Mouse (Mus musculus) layer of hippocampus, postnatal 10 days (tissue): ENCODE data around the gene Hmx1. TPM values are rescaled to one million over a fixed set of nuclear protein-coding genes. Genes with fewer than 3 reads are reported as not detected.

ENCODE experiments used
- DNase-seq, 2 experiments: peaks; one replicate each; pipeline ENCODE4 v3.0.0; 2021; ENCODE audit warnings: low spot score in 2 of 2
- total RNA-seq, 2 experiments: library from RNA; stranded (reverse); gene quantifications; 2 replicates each; pipeline ENCODE4 v1.2.3; 2021

The Hmx1 gene
- total RNA-seq, 2 experiments from 2014 or later: not detected

GRCm38 (mm10) chr5:35397642-35398309 lies 8.9 kb downstream of the Hmx1 start:
- DNase-seq: no peak

- no peak for DNase-seq
Measured at GRCm38 (mm10) chr5:35398310-35398910, 9.5 kb downstream of the Hmx1 start.

DNA sequence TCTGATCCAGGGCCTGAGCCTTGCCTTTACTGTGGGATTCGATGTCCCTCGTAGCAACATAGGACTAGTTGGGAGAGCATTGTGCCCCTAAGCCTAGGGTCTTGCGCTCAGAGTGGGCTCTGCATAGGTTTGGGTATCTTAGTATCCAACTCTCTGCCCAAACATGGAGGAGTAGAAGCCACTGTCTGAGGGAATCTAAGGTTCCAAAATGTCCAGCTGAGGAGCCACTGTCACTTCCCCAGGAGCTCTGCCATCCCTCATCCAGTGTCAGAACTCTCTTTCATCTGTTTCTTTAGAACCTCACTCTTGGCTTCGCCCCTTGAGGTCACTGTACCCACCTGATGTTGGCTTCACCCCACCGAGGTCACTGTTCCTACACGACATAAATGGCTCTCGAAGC lies 10.2 kb downstream of the Hmx1 start:
- DNase-seq: no peak

DNA sequence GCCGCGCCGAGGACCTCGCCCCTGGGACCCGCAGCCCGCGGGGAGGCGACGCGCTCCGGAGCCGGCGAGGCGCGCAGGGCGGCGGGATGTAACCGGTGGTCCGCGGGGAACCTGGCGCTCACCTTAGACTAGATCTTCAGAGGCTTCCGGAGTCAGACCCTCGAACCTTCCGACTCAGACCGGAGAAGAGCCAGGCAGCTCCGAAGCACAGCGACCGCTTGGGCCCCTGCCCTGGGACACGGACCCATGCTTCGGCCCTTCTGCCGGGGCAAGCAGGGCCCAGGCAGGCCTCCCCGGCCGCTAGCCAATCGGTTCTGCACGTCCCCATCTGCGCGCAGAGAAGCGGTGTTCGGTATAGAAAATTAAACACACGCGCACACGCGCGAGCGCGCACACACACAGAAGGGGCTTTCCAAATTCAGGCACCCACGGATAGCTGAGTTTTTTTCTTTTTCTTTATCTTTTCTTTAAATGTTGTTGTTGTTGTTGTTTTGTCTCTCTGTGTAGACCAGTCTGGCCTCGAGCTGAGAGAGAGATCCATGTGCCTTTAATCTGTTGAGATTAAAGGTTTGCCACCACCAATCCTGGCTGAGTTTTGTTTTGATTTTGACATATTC lies 10.9 kb downstream of the Hmx1 start:
- peak in 1 of 2 experiments; percentile 21 for DNase-seq

DNA sequence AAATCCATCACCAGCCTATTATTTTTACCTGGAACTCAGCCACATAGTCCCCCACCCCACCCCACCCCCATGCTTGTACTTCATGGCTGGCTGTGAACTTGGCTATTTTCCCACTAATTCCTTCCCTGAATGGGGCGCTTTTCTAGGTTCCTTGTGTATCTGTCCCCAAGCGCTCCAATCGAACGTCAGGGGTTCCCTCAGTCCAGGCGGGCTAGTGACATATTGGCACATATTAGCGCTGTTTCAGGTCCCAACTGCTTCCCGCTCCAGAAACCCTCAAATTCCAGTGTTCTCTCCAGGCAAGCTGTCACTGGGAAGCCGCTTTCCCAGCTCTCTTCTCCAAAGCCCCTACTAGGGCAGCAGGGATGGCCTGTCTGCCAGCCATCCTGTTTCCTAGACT lies 12.3 kb downstream of the Hmx1 start:
- DNase-seq: no peak

GRCm38 (mm10) chr5:35407411-35407930 lies 18.6 kb downstream of the Hmx1 start:
- DNase-seq: no peak

DNA sequence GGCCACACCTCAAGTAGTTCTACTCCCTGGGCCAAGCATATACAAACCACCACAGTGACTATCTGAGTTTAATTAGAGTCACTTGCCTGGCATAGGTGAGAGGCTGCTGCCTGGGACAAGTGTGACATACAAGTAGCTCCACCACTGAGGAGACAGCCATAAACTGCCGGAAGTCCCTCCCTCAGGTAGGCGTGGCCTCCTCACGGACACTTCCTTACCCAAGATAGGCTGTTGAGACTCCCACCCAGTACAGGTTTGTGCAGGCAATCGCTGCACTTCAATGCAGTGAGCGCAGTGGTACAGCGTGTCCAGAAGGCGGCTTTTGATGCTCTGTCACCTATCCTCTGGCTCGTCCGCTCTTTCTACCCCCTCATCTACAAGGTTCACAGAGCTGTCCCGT lies 22.1 kb downstream of the Hmx1 start:
- DNase-seq: no peak

DNA sequence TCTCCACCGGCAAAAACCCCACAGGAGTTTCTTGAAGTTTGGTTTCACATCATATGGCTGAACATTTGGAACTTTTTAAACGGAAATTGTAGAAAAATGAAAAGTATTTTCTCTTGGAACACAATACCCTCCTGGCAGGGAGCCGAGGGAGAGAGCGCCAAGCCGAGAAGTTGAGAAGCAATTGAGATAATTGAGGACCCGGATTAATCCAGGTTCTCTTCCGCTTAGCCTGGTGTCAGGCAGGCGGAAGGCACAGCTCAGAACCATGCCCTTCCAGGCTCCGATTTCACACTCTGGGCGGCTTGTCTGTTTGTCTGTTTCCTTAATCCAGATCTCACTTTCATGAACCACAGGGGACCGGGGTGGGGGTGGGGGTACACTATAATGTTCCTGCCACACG lies 23.9 kb downstream of the Hmx1 start:
- no peak for DNase-seq

DNA sequence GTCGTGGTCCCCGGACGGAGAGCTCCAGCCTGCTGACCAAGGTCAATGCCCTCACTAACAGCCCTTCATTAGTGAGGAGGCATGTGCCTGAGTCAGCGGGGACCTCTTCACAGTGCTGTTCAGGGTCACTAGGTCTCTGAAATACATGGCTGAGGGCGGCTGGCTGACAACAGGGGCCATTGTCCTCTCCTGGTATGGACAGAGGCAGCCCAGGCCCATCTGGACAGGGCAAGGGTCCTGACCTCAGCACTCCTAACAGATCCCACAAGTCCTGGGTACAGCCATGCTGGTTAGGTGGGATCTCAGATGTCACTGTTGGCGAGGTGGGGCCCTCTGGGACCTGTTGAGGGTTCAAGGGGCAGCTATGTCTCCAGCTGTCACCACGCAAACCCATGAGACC lies 28.8 kb downstream of the Hmx1 start:
- no peak for DNase-seq

GRCm38 (mm10) chr5:35421622-35422021 lies 32.7 kb downstream of the Hmx1 start:
- no peak for DNase-seq

DNA sequence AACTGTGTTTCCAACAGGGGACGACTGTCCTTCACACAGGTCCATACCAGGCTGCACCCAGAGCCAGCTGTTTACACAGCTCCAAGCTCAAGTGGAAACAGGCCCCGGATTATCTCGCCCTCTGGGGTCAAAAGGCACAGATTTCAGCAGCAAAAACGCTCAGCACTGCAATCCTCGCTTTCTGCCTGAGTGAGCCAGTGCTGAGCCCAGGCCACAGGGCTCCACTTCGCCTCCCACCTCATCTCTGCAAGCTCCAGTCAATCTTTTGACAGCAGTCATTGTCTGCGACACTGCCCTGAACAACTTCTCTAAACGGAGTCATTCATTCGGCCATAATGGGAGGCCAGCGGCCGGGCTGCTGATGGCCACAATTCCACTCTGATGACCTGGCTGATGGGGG lies 36.3 kb downstream of the Hmx1 start:
- no peak for DNase-seq

GRCm38 (mm10) chr5:35427901-35428300 lies 39.0 kb downstream of the Hmx1 start:
- no peak for DNase-seq

DNA sequence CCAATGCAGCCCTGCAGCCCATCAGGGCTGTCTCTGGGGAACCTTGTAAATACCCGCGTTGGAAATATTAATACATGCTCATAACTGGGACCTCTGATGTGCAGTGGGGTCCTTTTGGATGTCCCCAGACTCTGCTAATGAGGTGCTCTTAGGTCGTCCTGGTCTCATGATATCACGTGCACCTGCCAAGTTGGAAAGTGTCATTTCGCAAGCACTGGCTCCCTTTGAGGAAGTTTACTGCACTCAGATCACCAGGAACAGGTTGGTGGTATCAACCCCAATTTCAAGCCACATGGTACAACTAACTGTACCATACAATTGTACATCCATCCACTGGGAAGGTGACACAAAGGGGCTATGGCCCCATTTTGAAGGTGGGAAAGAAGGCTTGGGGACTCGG lies 39.5 kb downstream of the Hmx1 start:
- no peak for DNase-seq

DNA sequence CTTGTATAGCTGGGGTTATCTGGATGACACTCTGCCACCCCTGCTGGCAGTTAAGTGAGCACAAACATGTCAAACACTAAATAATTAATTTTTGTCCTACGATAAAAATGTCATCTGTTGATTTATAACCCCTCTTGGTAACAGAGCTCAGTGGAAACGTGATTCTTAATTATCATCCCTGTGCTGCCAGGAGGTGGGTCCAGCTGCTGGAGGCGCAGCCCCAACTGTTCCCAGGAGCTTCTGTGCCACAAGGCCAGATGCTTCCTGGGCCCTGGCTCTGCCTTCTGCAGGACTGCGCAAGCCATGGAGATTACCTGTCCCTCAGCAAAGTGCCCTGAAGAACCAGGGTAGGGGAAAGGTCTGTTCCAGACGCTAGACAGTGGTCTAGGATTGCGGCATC lies 43.2 kb downstream of the Hmx1 start:
- no peak for DNase-seq

GRCm38 (mm10) chr5:35434038-35434437 lies 45.1 kb downstream of the Hmx1 start:
- no peak for DNase-seq

- DNase-seq: no peak
Measured at GRCm38 (mm10) chr5:35434703-35435102, 45.8 kb downstream of the Hmx1 start.

GRCm38 (mm10) chr5:35438805-35439204 lies 49.9 kb downstream of the Hmx1 start:
- no peak for DNase-seq

DNA sequence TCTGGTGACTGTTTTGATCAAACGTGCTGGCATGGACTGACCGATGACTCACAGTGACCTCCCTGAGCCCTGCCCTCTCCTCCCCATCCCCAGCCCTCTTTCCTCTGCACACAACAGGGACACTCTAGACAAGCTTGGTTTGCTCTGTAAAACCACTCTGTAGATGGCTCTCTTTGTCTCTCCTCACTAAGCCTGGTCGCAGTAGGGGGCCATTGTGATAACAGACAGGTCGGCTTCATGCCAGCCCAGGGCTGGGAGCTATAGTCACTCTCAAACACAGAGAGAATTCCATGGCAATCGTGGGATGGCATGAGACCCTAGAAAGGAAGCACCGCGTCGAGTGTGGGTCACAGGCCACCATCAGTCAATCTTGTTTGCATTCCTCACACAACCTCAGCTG lies 51.6 kb downstream of the Hmx1 start:
- no peak for DNase-seq

DNA sequence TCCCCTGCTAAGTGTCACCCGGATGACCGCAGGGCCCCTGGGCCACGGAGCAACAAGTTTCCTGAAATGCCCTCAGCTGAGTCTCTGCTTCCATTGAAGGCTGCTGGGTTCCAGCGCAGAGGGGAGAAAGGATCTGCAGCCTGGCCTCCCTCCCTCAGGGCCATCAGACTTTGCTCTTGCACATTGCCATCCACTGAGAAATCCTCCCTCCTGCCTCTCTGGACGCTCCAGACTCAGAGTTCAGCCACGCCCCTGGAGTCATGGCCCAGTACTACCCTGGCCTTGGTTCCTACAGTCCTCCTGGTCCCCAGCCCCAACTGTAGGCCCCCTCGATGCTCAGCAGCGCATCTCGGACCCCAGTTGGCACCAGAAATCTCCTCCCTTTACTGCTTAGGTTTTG lies 52.5 kb downstream of the Hmx1 start:
- no peak for DNase-seq

DNA sequence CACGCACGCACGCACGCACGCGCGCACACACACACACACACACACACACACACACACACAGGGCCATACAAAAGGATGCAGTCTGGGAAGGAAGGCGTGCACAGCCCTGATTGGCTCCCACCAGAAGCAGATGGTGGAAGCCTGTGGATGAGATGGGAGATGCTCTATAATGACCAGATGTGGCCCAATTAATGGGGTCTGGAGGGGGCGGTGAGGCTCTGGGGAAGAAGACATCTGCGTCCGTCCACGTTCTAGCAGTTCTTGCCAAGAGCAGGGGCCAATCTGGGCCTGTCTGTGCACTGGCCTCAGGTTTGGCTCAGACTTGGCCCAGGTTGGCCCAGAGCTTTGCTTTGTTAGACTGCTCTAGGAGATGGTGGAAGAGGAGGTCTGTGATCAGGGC lies 55.8 kb downstream of the Hmx1 start:
- DNase-seq: no peak

DNA sequence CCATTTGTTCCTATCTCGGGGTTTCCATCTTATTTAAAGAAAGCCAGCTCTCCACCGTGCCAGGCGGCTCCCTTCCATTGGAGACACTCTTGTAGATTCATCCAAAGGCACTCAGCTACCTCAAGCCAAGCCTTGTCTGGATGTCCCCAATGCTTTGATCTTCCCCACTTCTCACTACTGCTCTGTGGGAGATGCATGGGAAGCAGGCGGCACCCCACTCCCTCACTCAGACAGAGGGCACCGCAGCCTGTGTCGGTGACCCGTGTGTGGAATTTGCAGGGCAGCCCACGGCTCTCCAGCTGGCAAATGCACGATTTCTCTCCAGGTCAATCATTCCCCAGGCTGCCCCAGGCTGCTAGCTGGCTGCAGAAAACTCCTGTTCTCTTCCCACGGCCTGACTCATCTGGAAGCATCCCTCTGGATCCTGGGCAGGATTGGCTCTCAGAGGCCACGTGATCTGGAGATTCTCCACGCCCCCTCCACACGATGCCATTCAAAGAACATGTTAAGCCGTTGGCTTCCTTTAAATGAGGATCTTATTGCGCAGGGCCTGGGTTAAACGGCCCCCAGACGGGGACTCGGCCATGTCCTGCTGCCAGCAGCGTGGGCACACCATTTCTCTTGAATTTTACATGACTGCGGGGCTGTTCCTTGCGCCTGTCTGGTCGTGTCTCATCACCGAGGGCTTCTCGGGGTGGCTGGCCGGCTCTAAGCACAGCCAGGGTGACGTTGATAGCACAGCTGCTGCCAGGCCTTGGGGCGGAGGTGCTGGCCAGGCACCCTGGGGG lies 58.9 kb downstream of the Hmx1 start:
- peak; percentile 57 to 62 for DNase-seq
